Mouse (Mus musculus) MEL (cell line): Measurements from ENCODE around the gene Gpsm3.

Source experiments
- CTCF ChIP-seq, 3 experiments: IDR thresholded peaks in 2 of 3; conservative IDR thresholded peaks in 1 of 3; 2 replicates each; pipeline ENCODE4 v1.5.1; 2011 to 2012; ENCODE audit warnings: low read length in 3 of 3, low read depth in 2 of 3, mild to moderate bottlenecking in 2 of 3, improper control_type of control experiment in 1 of 3, inconsistent platforms in 1 of 3, mixed read lengths in 1 of 3, moderate library complexity in 1 of 3; ENCODE audit not compliant: control insufficient read depth in 1 of 3, insufficient read depth in 1 of 3, poor library complexity in 1 of 3, severe bottlenecking in 1 of 3
- ELF1 ChIP-seq: IDR thresholded peaks from 2 replicates; pipeline ENCODE4 v1.6.1; 2014; ENCODE audit warnings: low read depth, mild to moderate bottlenecking, inconsistent platforms, low read length, improper control_type of control experiment, moderate library complexity
- POLR2A ChIP-seq, 2 experiments: IDR thresholded peaks; 2 replicates each; pipeline ENCODE4 v1.6.1; 2011 to 2012; ENCODE audit warnings: low read length in 2 of 2, mild to moderate bottlenecking in 2 of 2, control low read depth in 1 of 2, improper control_type of control experiment in 1 of 2, low read depth in 1 of 2, moderate library complexity in 1 of 2; ENCODE audit not compliant: control insufficient read depth in 1 of 2, insufficient read depth in 1 of 2, poor library complexity in 1 of 2

GRCm38 (mm10) chr17:34606186-34607039 lies 16.8 kb downstream of the Gpsm3 start:
- TF ChIP-seq ELF1 (no peak), POLR2A (IDR thresholded peaks at IDR 0.05; ENCODE audit: control insufficient read depth in 1 of 2, insufficient read depth in 1 of 2, low read depth in 1 of 2, low read length in 2 of 2, poor library complexity in 1 of 2) (no peak), CTCF (IDR thresholded peaks at IDR 0.05 in 2 of 3, conservative IDR thresholded peaks at IDR 0.05 in 1 of 3; ENCODE audit: control insufficient read depth in 1 of 3, insufficient read depth in 1 of 3, low read depth in 2 of 3, low read length in 3 of 3, poor library complexity in 1 of 3, severe bottlenecking in 1 of 3) (no peak)
